Mouse (Mus musculus): ENCODE measurements around the gene Chd9. TPM values are rescaled to one million over a fixed set of nuclear protein-coding genes. Genes with fewer than 3 reads are reported as not detected.

Chd9 gene
- polyA plus RNA-seq (2017; shearing (Covaris generic)): 143 TPM

GRCm38 (mm10) chr8:90828181-90828986 lies at the start of gene Chd9:
Gene Chd9, plus strand, starts transcription at chr8:90828352.

DNA sequence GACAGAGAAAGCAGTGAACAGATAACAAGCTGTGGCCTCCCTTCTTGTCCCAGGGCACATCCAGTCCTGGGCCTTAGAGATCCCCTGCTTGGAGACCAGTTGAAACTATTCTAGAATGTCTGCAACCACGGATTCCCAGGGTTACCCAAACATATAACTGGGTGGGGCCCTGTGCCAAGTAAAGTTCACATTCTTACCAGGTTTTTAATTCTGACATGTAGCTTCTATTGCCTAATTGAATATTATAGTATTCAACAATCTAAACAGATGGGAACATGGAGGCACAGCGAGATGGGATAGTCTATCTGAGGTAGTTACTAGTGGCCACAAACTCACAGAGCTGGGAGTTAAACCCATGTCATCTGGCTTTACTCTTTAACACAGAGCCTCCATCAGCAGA lies 10.9 kb upstream of the Chd9 start, which contains the start of gene Gm19935:
Gm19935 (minus strand) TSS at position 101 of the 400 bp plus-strand sequence.

DNA sequence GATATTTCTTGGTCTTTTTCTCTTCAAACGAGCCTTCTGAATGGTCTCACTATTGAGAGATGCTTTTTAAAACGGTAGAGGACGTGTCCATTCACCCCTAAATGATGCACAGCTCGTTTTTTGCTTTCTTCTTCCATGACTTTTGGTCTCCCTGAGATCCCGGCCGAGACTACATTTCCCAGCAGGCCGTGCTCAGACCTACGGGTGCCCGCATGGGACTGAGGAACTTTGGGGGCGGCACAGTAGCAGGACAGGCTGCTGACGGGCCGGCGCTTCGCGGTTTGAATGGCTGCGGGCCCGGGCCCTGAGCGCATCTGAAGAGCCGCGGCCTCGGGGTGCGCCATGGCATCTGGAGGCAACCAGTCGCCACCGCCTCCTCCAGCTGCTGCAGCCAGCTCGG lies 241.7 kb downstream of the Chd9 start, which contains the start of gene Rbl2:
Rbl2 (plus strand) TSS at position 224 of the 400 bp plus-strand sequence.

Other genes with a start within 250 kb of the Chd9 start
- not detected for gene Gm19935, start 11.0 kb upstream of the Chd9 start, polyA plus RNA-seq (2017; shearing (Covaris generic))
- gene Rbl2, start 241.7 kb downstream of the Chd9 start, polyA plus RNA-seq (2017; shearing (Covaris generic)): 121 TPM